Mouse (Mus musculus) thymus, postnatal 4 days (tissue): ENCODE measurements around the gene Ism1.
A peak's percentile ranks its signal among the peaks of the same experiment; 100 is the strongest.

Source experiments
- DNase-seq: peaks from one replicate; pipeline ENCODE4 v3.0.0; 2021

Ism1 gene

DNA sequence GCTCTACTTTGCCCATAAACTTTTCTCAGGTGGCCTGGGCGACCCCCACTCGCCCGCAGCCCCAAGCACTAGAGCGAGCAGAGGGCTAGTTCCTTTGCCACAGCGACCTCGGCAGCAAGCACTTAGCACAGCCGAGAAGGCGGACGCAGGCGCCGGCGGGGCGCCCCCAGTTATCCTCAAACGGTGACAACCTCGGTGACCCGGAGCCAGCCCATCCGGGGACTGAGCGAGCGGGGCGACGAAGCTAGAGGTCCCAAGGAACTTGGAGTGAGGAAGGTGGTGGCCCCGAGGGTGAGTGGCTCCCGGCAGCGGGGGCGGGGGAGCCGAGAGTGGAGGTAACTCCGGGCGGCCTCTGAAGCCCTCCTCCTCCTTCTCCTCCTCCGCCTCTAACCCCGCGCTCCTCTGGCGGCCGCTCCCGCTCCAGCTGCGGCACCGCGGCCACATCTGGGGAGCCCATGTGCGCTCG lies at the start of gene Ism1:
Ism1 (plus strand) TSS at position 370 of the 466 bp plus-strand sequence.
- peak; percentile 39 for DNase-seq

DNA sequence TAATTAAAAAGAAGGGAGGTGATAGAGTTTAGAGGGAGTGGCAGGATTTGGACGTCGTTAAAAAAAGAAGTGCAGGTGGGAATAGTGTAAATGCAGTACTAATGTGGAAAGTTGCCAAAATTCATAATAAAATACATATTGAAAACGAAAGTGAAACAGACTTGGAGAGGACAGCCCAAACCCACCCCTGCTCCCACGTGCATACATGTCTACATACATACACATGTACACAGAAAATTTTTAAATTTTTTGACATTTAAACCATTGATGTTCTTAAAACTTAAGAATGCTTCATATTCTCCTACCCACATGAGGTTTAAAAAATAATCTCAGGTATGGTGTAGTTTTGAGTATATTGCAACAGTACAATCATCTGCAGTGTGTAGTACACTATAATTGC lies 49.2 kb upstream of the Ism1 start:
- no peak for DNase-seq

DNA sequence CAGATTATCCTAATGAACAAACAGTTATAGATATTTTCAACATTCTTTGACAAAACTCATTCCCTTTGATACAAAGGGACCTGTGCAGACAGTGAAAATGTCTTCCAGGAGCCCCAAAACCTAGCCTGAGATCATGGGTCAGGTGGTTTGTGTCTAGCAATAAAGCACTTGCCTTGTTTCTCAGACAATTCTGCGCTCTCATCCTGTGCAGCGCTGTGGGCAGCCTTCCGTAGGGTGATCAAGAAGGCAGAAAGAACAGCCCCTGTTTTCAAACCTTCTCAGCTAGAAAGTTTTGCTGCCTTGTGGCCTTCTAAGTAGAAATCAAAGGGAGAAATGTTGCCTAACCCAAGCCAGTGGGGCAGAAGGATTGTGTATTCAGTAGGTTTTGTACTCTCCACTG lies 48.3 kb upstream of the Ism1 start:
- no peak for DNase-seq

DNA sequence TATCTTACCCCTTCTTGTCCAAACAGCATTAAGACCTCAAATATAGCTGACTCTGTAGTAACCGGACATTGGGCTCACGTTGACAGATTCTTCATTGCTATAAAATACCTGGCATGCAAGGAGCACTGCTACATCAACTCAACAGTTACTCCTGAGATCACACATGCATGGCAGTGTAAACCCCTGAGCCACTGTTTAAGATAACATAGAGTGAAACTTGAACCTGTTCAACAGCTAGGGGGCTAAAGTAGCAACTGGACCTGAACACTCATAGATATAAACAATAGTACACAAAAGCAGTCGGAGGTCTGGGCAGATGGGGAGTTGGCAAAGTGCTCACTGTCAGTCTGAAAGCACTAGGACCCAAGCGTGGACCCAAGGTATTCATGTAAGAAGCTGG lies 43.5 kb upstream of the Ism1 start:
- no peak for DNase-seq

DNA sequence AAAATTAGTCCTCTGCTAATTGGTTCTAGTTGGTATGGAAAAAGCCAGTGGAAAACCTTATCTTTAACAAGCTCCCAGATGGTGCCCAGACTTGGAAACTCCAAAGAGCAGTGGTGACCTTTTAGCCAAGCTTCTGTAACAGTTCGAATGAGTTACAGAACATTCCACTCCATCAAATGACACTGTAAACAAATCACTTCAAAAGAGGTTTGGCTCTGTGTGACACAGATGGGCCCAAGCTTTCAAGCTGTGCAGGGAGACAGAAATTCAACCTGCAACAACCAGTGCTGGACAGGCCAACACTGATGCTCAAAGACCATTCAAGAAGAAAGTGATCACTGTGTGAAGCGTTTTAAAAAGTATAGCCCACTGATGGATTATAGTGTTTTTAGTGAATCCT lies 40.1 kb upstream of the Ism1 start:
- DNase-seq, result no peak

DNA sequence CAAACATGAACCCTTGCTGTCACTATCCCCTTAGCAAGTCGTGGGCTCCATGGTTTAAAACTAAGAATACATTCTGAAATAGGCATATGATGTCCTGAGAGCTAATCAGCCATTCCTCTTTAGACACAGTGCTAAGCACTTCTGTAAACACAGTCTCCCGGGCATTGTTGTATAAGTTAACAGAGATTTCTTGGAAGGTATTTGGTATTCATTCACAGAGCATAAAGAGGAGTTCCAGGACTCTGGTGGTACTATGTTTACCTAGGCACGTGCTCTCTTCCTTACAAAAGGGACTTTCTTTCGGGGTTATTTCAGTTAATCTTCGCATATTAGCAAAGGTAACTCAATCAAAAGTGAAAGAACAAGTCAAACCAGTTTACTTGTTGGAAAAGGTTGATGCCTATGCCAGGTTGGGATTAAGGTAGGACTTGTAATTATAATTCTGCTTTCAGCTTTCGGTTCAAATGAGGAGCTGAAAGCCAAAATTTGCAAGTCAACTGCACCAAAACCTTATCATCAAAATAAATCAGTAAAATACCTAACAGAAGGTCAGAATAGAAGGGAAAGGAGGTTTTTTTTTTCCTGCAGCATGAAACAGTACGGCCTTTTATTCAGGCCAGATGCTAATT lies 36.1 kb upstream of the Ism1 start:
- DNase-seq, result no peak

DNA sequence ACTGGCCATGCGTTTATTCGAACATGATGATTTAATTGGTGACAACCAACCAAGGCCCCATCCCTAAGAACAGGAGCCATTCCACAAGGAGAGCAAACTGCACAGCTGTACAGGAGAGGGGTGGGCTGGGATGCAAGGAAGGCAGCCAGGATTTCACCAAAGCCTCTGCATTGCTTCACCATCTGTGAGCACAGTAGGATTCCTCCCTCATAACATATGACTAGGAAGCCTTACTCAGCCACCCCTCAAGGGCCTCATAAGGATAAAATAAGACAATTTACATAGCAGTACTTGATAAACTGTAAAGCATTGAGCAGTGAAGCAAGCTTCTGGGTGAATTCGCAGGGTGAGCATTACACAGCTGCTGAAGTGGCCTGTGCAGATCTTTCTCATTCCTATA lies 28.5 kb upstream of the Ism1 start:
- no peak for DNase-seq

DNA sequence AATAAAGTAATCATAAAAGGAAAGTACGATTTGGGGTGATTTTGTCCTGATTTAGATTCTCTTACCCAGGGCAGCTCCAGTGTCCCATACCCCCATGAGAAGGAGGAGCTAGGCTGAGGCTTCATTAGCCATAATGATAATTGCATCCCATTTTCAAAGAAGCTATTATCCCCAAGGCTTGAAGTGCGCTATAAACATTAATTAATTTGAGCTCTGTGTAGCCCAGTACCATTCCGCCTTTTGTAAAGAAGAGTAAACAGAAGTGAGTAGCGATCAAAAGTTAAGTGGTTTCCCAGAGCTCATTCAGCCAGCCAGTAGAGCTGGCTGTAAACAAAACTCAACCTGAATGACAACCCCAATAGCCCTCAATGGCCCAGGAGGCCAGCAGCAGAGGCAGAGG lies 21.2 kb upstream of the Ism1 start:
- DNase-seq, result no peak

DNA sequence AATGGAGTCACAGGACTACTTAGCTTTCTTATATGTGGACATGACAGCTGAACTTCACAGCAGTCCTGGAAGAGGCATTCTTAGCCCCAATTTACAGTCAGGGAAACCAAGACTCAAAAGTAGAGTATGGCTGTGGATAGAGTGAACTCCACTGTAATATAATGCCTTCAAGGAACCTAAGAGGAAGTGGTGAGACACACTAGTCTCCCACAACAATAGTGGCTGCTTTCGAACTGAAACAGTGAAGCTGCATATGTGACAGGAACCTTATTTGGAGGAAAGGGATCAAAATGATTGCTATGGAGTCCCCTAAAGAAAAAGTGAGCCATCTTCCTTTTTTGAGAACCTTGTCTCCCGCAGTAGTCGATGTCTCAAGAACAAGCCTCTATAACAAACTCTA lies 6.1 kb upstream of the Ism1 start:
- DNase-seq, result no peak

DNA sequence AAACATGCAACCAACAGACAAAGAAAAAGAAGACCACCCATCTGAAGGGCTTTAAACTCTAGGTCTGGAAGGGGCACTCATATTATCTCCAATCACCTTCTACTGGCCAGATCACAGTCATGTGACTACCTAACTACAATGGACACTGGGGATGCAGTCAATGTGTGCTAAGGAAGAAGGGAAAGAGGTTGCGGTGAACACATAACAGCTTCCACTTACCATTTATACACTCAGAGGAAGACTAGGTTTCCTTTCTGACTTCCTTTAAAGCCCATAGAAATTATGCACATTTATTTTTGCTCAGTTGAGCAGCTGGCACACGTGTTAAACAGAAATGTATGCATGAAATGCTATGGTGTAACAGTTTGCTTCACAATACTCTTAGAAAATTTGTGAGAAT lies 5.6 kb upstream of the Ism1 start:
- DNase-seq, result no peak

DNA sequence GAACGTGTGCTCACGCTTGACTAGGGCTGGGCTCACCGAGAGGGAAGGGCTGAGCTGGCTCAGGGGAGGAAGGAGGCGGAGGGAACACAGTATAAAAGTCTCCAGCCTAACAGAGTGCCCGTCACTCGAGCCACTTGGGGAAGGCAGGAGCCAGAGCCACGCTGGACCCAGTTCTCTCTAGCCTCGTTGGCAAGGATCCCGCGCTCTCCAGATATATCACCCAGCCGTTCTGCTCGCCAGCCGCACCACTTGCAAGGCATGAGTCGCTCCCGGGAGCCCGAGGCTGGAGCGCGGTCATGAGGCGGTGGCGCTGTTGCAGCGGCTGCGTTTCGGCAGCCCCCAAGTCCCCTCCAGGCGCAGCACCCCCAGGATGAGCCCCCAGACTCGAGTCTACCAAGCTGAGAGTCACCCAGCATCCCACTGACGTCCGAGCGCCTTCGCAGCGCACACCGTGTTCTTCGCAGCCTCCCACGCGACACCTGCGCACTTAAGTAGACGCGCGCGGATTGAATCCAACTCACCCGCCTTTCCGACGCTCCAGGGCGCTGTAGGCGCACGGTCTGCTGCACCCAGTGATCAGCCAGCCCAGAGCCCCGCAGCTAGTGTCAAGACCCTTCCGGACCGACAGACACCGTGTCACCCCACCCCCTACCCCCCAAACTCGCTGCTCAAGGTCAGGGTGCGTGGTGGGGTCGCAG lies 764 bp upstream of the Ism1 start:
- peak; percentile 17 for DNase-seq

DNA sequence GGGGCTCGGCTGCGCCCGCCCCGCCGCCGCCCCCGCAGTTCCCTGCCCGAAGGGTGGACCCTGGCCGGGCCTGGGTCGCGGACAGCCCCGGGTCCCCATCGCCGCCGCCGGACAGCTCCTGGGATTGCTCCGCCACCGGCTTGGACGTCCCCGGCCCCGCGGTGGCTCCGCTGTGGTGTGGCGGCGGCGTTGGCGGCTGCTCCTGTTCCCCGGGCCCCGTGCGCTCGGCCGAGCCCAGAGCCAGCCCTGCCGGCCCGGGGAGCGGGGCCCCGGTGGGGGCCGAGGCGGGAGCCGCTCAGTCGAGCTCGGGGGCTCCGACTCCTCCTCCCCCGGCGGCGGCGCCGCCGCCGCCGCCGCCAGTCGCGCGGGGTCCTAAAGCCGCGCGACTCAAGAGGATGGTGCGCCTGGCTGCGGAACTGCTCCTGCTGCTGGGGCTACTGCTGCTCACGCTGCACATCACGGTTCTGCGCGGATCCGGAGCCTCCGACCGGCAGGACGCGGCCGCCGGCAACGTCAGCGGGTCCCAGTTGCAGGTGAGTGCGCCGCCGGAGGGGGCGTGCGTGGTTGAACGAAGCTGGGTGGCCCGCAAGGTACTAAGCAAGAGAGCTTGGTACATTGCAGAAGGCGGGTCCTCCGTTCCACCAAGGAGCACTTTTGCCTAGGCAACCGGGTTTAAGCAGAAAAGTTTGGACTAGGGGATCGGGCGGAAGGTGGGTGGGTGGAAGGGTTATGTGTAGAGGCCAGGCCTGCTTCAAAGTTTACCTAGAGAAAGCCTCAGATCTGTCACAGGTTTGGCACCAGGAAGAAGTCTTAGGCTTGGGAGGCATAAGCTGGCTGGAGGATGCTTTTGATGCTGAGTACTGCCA lies 530 bp downstream of the Ism1 start:
- DNase-seq, result peak; percentile 40

DNA sequence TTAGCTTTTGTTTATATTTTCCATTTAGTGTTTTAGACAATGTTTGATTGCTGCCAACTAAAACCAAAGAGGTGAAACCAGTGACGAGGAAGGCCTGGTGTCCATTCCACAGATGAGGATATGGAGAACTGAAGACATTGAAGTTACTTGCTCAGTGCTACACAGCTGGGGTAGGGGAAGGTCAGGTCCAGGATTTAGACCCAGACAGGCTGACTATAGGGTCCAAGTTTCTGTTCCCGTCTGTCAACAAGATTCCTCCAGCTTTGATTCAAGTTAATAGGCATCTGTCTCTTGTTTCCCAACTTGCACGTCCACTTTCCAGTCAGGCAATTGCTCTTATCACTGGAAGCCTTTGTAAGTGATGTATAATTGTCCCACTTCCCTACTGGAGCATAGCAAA lies 4.6 kb downstream of the Ism1 start:
- DNase-seq, result no peak

DNA sequence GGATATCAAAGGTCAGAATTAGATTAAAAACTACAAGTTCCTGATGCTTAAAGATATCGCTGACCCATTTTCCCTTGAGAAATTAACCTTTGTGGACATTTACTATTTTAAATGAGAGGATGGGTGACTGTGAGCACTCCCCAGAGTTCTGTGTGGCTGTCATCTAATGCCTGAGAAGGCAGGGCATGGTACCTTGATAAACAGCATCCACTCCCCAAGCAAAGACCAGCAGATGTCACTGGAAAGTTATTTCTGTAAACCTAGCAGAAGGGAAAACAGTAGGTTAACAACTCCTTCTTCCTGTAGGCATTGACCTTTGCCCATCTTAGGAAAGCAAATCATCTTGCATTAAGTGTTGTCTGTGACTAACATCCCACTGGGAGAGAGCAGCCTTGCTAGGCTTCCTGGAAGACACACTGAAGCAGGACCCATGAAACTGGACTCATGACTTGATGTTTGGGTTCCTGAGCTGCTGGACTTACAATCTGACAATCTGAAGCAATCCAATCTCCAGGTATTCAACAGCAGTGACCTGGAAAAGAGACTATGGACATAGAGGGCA lies 11.5 kb downstream of the Ism1 start:
- DNase-seq, result no peak

DNA sequence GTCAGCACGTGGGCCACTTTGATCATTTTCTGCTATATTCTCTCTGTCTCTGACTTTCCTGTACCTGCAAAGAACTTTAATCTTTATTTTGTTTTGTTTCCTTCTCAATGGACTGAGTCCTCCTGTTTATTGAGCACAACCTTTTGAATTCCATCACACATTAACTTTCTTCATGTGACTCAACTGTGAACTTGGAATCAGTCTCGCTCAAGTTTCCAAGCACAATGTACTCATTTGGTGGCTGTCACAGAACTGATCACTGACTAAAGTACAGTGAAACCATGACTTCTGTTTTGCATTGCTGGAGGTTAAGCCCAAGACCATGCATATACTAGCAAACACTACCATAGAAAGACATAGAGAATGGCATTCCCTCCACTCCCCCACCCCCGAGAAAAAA lies 15.5 kb downstream of the Ism1 start:
- DNase-seq, result no peak

DNA sequence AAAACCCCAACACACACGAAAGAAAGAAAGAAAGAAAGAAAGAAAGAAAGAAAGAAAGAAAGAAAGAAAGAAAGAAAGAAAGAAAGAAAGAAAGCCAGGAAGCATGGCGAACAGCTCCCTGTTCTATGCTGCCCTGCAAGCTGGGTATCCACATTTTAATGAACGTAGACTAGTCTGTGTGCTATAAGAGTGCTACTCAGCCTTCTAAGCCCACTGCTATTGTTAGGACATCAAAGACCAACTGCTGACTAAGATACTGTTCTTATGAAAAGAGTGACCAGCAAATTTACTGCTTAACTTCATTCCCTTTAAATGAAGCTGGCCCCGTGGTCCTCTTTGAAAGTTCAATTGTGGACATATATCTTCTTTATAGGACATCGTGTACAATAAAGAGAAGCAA lies 16.7 kb downstream of the Ism1 start:
- no peak for DNase-seq

DNA sequence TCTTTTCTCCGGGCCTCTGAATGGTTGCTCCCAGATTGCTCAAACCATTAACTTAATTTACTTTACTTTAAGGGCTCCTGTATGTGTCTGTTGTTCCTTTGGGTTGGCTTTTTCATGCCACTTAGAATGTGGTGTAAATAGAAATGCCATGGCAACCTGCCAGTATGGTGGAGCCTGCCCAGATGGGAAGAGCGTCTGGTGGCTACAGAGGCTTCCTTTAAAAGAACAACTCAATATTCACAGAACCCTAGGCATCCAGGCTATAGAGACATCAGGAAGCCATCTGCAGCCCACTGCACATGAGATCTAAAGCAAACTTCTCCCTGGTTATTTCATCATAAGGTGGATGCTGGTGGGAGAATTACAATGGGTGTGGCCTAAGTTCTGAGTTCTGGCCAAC lies 18.6 kb downstream of the Ism1 start:
- no peak for DNase-seq

DNA sequence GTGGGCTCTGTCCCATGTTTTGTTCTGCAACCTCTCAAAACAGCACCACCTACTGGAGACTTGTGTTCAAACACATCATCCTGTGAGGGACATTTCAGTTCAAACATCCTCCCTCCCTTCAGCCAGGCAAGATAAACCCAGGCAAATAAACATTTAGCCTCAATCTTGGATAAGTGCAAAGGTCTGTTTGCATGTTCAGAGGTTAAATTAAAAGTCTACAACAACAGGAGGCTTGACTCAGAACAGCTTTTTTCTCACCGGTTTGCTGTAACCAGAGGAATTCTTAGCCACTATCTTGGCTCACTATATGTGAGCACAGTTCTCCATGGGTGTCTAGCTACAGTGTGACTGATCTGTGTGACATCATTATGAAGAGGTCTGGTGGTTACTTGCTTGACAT lies 22.6 kb downstream of the Ism1 start:
- DNase-seq, result no peak

DNA sequence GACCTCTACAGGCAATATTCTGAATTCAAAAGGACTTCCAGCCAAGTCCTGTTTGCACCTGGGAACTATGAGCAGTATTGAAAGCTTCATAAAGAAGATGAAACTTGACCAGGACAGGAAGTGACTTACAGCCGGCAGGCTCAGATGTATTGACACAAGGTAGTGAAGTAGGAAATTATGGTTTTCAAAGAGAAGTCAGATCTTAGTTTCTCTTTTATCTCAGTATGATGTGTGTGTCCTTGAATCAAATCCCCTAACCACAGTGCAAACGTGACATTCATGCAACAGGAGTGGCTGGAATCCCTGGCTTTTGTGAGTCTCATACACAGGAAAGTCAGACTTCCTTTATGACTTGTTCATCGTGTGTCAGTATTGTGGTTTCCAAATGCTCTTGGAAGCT lies 27.0 kb downstream of the Ism1 start:
- no peak for DNase-seq

DNA sequence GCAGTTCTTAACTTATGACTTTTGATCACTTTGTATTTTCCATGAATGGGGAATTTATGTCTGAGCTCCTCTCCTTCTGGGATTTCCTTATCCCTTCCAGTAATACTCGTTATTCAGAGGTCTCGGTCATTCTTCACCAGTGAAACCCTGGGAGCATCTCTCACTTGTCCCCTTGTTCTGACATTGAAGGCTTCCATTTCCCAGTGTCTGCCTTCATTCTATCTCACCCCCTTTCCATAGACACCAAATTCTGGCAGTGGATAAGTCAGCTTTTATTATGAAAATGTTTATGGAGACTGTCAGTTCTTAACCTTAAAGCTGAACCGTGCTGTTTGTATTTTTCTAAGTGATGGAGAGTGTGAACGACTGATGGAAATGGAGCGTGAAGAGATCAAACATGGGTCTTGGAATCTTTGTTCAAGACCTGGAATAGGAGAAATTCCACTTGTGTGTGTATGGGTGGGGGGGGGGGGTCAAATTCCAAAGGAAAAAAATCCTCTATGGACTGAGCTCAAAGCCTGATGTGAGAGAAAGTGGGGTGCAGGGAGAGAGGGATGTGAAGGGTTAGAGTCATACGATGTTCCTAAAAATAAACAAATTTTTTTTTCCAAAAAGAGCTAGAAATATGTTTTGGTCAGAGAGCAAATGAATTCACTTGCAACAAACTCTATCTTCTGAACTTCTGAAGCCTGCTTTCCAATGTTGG lies 30.4 kb downstream of the Ism1 start:
- no peak for DNase-seq

DNA sequence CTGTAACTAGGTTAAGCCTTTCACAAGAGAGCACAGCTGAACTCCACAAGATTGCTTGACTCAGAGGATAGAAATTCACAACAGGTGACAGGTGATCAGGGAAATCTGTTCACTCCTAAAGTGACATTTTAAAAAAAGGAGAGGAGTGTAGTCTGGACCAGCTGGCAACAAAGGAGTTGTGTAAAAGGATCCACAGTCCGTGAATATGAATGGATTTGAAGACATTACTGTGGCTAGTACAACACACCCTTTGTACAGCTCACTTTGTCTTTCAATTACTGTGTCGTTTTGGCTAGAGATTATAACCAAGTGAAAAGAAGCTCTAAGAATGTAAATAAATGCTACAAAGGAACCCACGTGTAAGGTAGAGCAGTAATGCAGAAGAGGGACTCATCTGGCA lies 33.7 kb downstream of the Ism1 start:
- no peak for DNase-seq

DNA sequence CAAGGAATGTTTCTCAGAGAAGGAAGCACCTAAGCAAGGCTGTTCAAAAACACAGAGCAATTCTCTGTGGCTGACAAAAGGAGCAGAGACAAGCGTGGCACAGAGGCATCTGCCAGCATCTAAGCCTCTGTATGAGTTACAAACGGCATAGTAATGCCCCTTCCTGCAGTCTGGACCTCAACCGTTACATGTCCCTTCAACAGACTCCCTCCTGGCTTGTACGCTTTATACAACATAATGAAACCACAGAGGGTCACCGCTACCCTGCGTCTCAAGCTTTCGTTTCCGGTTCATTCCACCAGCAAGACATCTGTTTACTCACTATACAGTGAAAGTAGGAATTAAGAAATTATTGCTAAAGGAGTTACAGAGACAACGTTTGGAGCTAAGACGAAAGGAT lies 34.1 kb downstream of the Ism1 start:
- DNase-seq, result no peak

DNA sequence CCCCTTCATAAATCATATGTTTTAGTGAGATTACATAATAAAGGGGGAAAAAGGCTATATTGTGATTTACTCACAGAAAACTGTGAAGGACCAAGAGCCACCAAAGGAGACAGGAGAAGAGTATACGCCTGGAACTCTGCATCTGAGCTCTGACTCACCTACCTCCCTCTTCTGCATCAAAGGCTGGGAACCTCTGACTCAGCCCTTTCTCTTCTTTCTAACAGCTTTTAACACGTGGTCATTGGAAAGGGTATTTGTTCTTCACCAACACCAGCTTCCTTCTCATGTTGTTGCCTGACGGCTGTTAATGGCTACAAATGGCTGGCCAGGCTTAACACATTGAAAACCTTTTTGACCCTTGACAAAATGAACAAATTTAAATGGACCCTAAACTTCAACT lies 36.2 kb downstream of the Ism1 start:
- DNase-seq, result no peak
